Mouse (Mus musculus) CD4-positive, CD25-positive, alpha-beta regulatory T cell, adult 4 months (primary cell): ENCODE measurements at regions not wholly inside any gene's neighbourhood (a gene's known extent, or its start where the extent isn't known, plus 50 kb on each side); places are given as distances from the start of the nearest gene placed in this dataset.

Experiments
- ATAC-seq: one replicate; pipeline ENCODE4 v1.8.0; 2017

DNA sequence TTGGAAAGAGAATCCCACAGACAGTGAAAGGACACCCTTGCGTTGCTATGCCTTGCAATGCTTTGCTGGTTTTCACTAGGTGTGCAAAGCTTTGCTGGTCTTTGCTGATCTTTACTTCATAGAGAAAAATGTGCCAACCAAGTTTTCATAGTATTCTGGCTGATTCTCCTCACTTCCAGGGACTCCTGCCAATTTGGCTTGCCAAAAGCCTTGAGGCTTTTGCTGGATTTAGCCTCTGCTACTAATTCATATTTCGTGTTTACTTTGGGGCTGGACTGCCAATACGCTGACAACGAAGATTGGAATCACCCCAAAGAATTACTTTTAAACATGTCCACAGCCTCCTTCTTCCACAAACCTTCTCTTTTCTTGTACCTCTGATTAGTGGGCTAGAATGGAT lies 162.2 kb upstream of the Ednrb start:
- ATAC-seq, result no peak

GRCm38 (mm10) chr14:104005132-104005531 lies 160.9 kb upstream of the Ednrb start:
- ATAC-seq, result no peak

- no peak for ATAC-seq
Measured at GRCm38 (mm10) chr14:104002421-104002820, 158.2 kb upstream of the Ednrb start.

- ATAC-seq, result no peak
Measured at GRCm38 (mm10) chr14:103990418-103990817, 146.2 kb upstream of the Ednrb start.

- ATAC-seq, result no peak
Measured at GRCm38 (mm10) chr14:103989949-103990348, 145.7 kb upstream of the Ednrb start.

GRCm38 (mm10) chr14:103987266-103987665 lies 143.1 kb upstream of the Ednrb start:
- no peak for ATAC-seq

DNA sequence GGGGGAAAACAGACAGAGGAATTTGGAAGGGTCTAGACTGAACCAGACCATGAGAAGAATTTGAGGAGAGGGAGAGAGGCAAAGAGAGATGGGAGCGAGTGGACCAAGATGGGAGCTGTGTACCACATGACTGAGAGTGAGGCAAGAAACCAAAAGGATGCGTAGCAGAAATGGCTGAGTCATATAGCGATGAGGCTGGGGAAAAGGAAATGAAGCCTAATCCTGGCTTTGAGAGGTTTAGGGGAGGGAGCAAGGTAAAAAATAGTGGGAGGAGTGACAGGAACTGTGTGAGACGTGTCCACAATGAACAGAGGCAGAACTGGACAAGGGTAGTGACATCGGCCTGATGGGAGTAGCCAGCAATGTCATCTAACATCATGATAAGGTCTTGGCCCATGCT lies 140.1 kb upstream of the Ednrb start:
- no peak for ATAC-seq

GRCm38 (mm10) chr14:103978808-103979207 lies 134.6 kb upstream of the Ednrb start:
- no peak for ATAC-seq

DNA sequence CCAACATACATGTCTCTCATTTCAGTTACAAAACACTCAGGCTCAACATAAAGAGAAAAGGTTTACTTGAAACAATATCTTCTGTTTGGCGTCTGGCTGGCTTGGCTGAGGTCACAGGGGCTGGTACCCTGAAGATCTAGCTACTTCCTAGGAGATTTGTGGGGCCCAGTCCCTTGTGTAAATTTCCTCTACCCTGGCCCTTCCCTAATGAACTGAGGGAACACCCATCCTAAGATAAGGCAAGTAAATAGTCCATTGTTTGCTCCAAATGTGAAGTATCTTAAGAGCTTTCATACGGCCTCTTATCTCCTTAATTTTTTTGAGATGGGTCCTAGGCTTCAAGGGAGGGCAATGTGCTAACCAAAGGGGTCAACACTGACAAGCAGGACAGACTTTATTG lies 133.6 kb upstream of the Ednrb start:
- ATAC-seq, result no peak

- no peak for ATAC-seq
Measured at GRCm38 (mm10) chr14:103973955-103974354, 129.8 kb upstream of the Ednrb start.

GRCm38 (mm10) chr14:103973111-103973510 lies 128.9 kb upstream of the Ednrb start:
- ATAC-seq, result no peak

DNA sequence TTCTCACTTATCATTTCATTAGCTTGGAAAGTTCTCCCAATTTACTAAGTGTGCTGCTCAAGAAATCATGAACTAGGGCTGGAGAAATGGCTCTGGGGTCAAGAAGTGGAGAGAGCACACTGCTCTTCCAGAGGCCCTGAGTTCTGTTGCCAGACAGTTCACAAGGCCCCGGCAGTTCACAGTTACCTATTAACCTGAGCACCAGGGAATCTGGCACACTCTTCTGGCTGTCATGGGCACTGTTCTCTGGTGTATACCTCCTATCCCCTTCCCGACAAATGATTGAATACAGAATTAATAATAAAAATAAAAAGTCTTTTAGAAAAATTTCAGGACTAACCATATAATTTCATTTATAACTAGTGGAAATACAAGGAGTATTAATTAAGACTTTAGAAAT lies 125.1 kb upstream of the Ednrb start:
- ATAC-seq, result no peak

DNA sequence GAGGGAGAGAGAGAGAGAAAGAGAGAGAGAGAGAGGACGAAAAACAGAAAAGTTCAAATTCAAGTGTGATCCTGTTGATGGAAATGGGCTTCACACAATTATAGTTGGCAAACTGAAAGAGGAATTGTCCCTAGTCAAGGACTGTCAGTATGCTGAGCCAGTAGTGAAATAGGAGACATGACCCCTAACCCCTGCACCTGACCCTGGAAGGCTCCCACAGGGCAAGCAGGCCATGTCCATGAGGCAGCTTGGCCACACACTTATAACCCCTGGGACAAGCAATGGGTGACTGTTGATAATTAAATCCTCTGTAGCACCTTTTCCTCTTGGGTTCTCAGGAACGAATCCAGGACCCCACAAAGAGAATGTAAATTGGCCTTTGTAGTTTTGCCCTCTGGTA lies 122.1 kb upstream of the Ednrb start:
- ATAC-seq, result no peak

GRCm38 (mm10) chr14:103962303-103962881 lies 118.2 kb upstream of the Ednrb start:
- no peak for ATAC-seq

DNA sequence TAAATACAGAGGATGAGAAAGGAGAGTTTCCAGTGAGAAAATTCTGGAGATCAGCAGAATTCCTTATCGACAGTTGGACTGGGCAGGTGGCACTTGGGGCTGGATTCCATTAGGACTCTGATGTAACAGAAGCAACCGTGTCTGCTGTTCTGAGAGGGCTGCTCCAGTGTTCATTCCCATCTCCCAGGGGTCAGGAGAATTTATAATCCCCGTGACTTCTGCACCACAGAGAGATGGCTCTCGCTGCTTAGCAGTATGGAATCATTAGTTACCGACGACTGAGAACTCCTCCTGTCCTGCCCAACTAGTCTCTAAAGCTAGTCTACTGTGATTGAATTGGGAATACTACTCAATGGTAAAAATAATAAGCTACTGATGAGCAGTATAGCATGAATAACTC lies 107.7 kb upstream of the Ednrb start:
- no peak for ATAC-seq

GRCm38 (mm10) chr14:103949950-103950349 lies 105.7 kb upstream of the Ednrb start:
- no peak for ATAC-seq

DNA sequence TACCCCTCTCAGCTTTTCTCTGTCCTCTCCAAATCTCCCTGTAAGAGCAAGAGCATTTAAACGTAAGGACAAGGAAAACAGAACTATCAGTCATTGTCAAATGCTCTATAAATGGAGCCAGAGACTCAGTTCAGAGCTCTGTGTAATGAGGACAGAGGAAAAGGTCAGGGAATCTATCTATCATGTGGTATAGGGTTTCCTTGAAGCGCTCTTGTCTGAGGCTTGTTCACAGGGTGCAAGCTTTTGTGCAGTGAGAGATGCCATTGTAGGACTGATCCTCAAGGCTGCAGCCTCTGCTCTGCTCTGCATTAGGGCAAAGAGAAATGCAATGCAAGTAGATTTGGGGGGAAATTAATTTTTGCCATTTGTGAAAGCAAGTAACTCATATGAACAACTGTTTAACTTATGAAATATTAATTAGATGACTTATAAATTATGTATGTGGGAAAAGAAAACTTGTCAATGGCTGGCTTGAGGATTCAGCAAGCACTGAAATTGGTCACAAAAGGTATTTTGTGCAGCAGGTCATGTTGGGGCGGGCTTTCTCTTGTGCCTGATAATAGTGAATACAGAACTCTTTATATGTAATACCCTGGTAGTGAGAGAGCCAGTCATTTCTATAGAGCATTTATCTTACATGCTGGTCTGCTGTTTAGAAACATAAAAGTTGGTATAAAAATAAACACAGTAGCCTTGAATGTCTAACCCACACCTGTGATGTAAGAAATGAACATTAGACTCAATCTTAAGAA lies 104.0 kb upstream of the Ednrb start:
- ATAC-seq, result no peak

- ATAC-seq, result no peak
Measured at GRCm38 (mm10) chr14:103945753-103946152, 101.6 kb upstream of the Ednrb start.

DNA sequence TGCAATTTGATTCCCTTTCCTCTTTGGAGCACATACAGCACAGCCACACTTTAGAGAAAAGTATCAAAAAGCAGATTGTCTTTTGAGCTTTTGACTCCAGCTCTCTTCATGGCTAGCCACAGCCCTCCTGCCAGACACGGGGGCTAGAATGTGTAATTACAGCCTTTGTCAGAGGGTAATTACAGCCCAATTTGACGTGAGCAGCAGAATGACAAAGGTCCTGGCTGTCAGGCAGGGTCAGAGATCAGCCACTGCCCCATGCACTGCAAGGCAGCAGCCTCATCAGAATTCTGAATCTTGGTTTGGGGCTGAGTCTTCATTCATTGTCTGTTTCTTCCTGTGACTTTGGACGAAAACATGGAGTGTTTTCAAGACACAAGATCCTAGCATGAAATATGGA lies 95.7 kb upstream of the Ednrb start:
- ATAC-seq, result no peak

GRCm38 (mm10) chr14:103938937-103939336 lies 94.7 kb upstream of the Ednrb start:
- no peak for ATAC-seq

DNA sequence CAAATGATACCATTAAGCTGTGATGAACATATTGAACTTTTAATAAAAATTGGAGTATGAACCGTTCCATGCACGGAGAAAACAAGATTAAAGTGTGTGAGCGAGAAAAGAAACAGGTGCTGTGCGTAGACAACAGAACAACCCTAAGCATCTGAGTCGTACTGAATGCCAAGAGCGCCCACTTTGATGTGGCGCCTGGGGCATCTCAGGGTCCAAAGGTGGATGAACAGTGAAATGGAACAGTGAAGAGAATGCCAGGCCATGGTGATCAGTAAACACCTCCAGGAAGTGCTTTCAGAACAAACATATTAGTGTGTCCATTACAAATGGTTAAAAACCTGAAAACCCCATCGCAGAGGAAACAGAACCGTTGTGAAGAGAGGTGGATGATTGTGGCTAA lies 94.0 kb upstream of the Ednrb start:
- ATAC-seq, result no peak

GRCm38 (mm10) chr14:103937700-103938099 lies 93.5 kb upstream of the Ednrb start:
- ATAC-seq, result no peak

- ATAC-seq, result no peak
Measured at GRCm38 (mm10) chr14:103933813-103934212, 89.6 kb upstream of the Ednrb start.

- ATAC-seq, result no peak
Measured at GRCm38 (mm10) chr14:103932170-103932569, 88.0 kb upstream of the Ednrb start.
